Mouse (Mus musculus) urinary bladder, postnatal 25 days (tissue): ENCODE data around the gene Rps27a.
"Not testable (repeated sequence)": the region's sequence is repeated elsewhere in the genome, so short reads cannot be mapped to it uniquely, and the experiment has no call there.

Experiments used
- DNase-seq: peaks from one replicate; pipeline ENCODE4 v3.0.0; 2022; ENCODE audit warnings: low spot score

Rps27a gene

GRCm38 (mm10) chr11:29547752-29548503 lies at the start of gene Rps27a, which contains the start of gene Clhc1:
TSS of gene Rps27a (minus strand) at chr11:29548109.
TSS of gene Clhc1 (plus strand) at chr11:29547950.
- peak; percentile 98 for DNase-seq

GRCm38 (mm10) chr11:29597159-29597558 lies 49.2 kb upstream of the Rps27a start:
- DNase-seq = no peak

DNA sequence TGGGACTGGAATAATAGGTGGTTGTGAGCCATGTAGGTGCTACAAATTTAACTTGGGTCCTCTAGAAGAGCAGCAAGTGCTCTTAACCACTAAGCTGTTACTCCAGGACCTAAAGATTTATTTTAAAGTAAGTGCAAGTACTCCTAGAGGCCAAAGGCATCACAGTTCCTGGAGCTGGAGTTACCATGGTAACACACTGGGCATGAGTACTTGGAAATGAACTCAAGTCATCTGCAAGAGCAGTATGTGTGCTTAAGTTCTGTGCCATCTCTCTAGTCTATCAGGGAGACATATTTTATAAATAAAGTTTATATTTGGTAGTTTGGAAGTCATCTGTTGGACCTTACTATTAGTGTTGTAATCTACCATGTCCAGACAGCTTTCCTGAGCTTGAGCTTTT lies 47.3 kb upstream of the Rps27a start:
- DNase-seq = no peak

DNA sequence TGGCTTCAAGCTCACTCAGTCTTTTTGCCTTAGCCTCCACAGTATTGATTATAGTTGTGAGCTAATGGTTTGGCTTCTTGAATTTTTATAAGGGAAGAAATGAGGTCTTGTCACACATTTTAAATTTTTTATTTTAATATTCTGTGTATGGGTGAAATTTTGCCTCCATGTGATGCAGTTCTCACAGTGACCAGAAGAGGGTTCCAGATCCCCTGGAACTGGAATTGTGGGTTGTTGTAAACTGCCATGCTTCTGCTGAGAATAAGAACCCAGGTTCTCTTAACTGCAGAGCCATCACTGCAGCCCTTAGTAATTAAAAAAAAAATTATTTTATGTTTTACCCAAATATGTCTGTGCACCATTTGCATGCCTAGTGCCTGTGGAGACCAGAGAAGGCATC lies 31.7 kb upstream of the Rps27a start:
- DNase-seq = no peak

DNA sequence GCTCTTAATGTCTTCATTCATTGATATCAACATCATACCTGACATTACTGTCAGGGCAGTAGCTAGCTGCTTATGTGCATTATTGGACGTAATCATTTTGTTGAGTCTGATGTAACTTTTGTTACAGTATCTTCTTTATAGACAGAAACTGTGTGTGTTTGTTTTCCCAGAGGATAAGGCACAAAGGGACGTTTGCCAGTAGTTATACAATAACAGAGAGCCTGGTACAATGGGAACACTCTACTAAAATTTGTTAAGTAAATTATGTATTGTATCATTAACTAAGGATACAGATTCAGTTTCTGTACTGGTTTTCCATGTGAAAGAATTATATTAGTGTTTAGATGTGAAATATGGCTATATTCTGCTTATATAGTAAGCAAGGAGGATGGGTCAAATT lies 24.7 kb upstream of the Rps27a start:
- DNase-seq = no peak

DNA sequence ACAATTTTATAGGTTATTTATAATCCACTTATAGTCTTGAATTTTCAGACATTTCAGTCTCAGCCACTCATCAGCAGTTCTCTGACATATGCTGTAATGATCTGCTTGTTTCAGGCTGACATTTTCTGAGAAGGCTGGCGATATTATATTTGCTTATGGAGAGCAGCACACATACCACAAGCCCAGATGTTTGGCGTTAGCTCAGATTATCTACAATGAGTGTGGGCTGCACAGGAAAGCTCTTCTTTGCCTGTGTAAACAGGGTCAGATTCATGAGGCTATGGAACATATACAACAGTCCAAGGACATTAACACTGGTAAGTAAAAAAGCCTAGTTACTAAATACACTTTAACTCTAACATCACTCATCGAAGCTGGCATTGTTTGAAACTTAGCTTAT lies 23.6 kb upstream of the Rps27a start:
- DNase-seq = no peak

DNA sequence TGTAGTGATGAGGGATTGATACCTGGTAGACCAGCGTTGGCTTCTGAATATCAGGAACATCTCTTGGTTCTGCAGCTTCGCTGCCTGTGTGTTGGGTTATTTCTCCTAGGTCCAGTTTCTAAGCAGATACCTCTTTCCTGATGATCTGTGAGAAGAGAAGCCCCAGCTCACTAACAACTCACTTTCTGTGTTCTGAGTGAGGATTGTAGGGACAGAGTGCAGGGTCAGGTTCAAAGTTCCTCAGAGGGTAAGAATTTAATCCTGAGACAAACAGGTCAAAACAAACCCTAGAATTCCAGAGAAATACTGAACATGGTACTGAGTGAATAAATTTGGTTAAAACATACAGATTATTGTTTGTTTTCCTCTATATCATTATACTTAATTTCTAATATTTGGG lies 15.5 kb upstream of the Rps27a start:
- no peak for DNase-seq

DNA sequence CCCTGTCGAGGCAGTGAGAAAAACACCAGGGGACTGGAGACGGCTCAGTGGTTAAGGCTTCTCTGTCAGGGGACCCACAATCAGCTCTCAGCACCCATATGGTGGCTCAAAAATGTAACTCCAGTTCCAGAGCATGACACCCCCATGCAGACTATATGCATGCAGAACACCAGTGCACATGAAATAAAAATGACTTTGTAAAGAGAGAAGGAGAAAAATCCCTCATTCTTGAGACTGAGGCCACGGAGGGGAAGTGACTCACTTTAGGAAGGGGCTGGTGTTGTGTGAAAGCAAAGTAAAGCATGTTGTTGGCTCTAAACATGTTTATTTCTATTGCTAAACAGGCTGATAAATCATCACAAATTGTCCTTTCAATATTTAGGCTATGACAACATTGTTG lies 13.1 kb upstream of the Rps27a start:
- DNase-seq = no peak

GRCm38 (mm10) chr11:29560452-29560851 lies 12.5 kb upstream of the Rps27a start:
- DNase-seq = no peak

- DNase-seq = no peak
These were observed 1.5 kb upstream of the Rps27a start for GRCm38 (mm10) chr11:29549425-29549778.

- DNase-seq = no peak
These were observed 855 bp upstream of the Rps27a start for GRCm38 (mm10) chr11:29548504-29549424.

GRCm38 (mm10) chr11:29547249-29547751 lies 609 bp downstream of the Rps27a start:
- DNase-seq = no peak

- DNase-seq = no peak
These were observed 1.1 kb downstream of the Rps27a start for GRCm38 (mm10) chr11:29546762-29547161.

DNA sequence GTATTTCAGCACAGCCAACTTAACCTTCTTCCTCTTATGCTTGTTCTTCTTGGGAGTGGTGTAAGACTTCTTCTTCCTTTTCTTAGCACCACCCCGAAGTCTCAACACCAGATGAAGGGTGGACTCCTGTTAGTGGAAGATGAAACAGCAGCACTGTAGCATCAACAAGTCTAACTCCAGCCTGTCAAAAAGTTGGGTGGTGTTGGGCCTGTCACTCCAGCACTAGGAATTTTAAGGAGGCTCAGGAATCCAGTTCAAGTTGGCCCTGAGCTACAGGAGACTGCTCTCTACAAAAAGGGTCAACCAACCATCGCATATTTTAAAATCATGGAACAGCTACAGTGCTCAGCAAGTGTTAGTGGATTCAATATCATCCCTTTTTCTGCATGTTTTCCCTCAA lies 1.6 kb downstream of the Rps27a start:
- DNase-seq = not testable (repeated sequence)

GRCm38 (mm10) chr11:29545150-29545752 lies 2.7 kb downstream of the Rps27a start:
- DNase-seq = not testable (repeated sequence)

DNA sequence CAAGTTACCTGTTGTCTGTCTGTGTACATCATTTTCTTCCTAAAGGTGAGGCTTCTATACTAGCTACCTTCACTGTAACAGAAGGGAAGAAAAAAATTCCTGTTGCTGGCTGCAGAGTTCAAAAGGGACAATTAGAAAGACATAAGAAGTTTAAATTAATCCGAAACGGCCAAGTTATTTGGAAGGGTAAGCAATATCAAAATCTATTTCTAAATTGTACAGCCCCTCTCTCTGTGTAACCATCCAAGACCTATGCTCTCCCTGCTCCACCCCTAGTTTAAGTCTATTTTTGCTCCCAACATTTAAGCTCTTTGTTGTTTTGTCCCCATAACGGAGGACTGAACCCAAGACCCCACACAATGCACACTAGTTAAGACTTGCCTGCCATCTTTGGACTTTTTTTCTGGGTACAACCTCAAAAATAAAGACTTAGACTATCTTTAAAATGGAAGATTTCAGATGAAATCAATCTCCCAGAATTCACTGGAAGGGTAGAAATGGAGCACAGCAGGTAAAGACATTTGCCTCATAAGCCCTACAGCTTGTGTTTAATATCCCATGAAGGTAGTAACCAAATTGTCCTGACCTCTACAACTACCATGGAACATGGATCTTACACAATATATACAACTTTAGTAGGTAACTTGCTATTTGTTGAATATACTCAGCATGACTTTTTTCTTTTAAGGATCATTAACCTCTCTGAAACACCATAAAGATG lies 3.5 kb downstream of the Rps27a start:
- DNase-seq = no peak

DNA sequence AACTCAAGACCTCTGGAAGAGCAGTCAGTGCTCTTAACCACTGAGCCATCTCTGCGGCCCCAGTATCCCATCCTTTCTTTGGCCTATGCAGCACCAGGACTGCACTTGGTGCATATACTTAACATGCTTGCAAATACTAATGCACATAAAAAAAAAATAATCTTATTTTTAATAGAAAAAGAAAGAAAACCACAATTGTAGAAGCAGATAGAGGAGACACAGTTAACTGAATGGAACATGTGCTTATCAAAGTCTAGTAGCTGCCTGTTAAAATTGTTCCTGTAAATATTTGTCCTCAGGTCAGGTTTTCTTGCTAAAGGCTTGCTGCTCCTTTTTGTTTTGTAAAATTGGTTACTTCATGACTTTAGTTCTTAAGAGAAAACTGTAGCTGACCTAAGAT lies 9.7 kb downstream of the Rps27a start:
- no peak for DNase-seq

- peak; percentile 66 for DNase-seq
These were observed 21.7 kb downstream of the Rps27a start, which contains the start of gene Mtif2 for GRCm38 (mm10) chr11:29525988-29526794. TSS of gene Mtif2 (plus strand) at chr11:29526408.

- peak; percentile 91 for DNase-seq
These were observed 33.1 kb downstream of the Rps27a start, which contains the start of gene Prorsd1 for GRCm38 (mm10) chr11:29514682-29515412. TSS of gene Prorsd1 (minus strand) at chr11:29515033.

DNA sequence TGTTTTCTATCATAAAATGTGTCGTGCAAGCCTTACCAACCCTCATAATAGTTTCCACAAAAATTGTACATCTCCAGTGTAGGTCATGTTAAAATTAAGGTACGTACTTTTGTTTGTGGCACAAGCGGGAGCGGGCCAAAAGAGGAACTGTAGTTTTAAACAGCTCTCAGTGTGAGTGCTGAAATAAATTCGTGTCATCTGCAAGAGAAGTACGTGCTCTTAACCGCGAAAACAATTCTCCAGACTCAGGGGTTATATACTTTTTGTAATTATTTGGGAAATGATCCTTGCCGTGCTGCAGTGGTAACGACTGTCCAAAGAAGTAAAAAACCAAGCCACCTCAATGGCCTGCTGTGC lies 33.6 kb downstream of the Rps27a start:
- DNase-seq = no peak
